In the genomic region with DNA sequence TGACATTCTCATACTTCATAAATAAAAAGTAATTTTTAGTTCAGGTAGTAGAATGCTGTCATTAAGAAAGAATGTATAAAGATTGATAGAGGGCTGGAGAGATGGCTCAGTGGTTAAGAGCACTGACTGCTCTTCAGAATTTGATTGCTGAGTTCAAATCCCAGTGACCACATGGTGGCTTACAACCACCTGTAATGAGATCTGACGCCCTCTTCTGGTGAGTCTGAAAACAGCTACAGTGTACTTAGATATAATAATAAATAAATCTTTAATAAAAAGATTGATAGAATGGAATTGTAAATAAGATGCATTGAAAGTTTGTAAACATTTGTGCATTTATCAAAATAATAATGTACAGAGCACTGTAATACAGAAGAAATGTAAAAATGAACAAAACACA, we compare ENCODE assay signal across 21 mouse cellular contexts. TPM values are rescaled to one million over a fixed set of nuclear protein-coding genes. Genes with fewer than 3 reads are reported as not detected.
DNase-seq lines count a peak whose midpoint lies in the region; ATAC-seq and TF ChIP-seq lines count a peak whose summit lies in the region.
"Had no signal": no experiment of that assay in that cellular context is flagged by ENCODE, and none has a peak within 500 bp of the region (broad histone marks: within the 10 kb centered on the region; RNA-seq: fewer than 3 reads in every experiment).

No protein-coding gene starts in this region.

- H3K27ac ChIP-seq in forebrain, postnatal 0 days (ENCODE audit: low read depth, low read length) = no peak overlapping the region
- no peak overlapping the region for H3K27ac ChIP-seq in forebrain, embryonic 14.5 days (ENCODE audit: low read depth, low read length)
- H3K27ac ChIP-seq in left cerebral cortex, adult 2 months = no peak overlapping the region
- H3K27ac ChIP-seq: forebrain, embryonic 12.5 days; hindbrain, embryonic 10.5 days; macrophage; neural tube, embryonic 13.5 days had no signal

- no peaks in the 10 kb centered on the region for H3K36me3 ChIP-seq in forebrain, postnatal 0 days (ENCODE audit: insufficient read depth)
- no peaks in the 10 kb centered on the region for H3K36me3 ChIP-seq in forebrain, embryonic 14.5 days (ENCODE audit: control insufficient read depth, insufficient read depth, low read length)
- H3K36me3 ChIP-seq: forebrain, embryonic 12.5 days; G1E; hindbrain, embryonic 10.5 days; neural tube, embryonic 13.5 days had no signal

- H3K4me3 ChIP-seq in forebrain, postnatal 0 days (ENCODE audit: low read depth, low read length) = no peak overlapping the region
- H3K4me3 ChIP-seq in forebrain, embryonic 14.5 days (ENCODE audit: low read depth, low read length) = no peak overlapping the region
- H3K4me3 ChIP-seq in left cerebral cortex, adult 2 months = no peak overlapping the region
- H3K4me3 ChIP-seq: forebrain, embryonic 12.5 days; hindbrain, embryonic 10.5 days; neural tube, embryonic 13.5 days had no signal

- peaks cover 12% of the 10 kb centered on the region for H3K4me1 ChIP-seq in forebrain, postnatal 0 days (ENCODE audit: insufficient read depth)
- no peaks in the 10 kb centered on the region for H3K4me1 ChIP-seq in forebrain, embryonic 14.5 days (ENCODE audit: control insufficient read depth, insufficient read depth, low read length)

- no peak for DNase-seq in forebrain, postnatal 0 days
- DNase-seq in forebrain, embryonic 14.5 days (ENCODE audit: low spot score) = no peak
- no peak for DNase-seq in left cerebral cortex, adult 2 months (ENCODE audit: extremely low spot score in 1 of 2, low spot score in 2 of 2)
- no peak for DNase-seq in left cerebral cortex, adult 8-10 months (ENCODE audit: low spot score in 2 of 2)
- DNase-seq in 416B (ENCODE audit: low read depth) = peak; percentile 33
- peak; percentile 24 for DNase-seq in R1 (ENCODE audit: low read depth, low spot score)
- no peak for DNase-seq in right cerebral cortex, postnatal 25 days
- no peak for DNase-seq in neural tube, embryonic 10.5 days (ENCODE audit: extremely low spot score, low spot score)
- DNase-seq: cerebellum, adult 8-10 months; gastrocnemius, postnatal 36 days; kidney, adult 9 months; kidney, postnatal 36 days; lung, adult 18-20 months; thymus, postnatal 36 days had no signal

- no peak overlapping the region for H3K9ac ChIP-seq in forebrain, postnatal 0 days
- H3K9ac ChIP-seq in forebrain, embryonic 14.5 days (ENCODE audit: low read length) = no peak overlapping the region
- H3K9ac ChIP-seq: forebrain, embryonic 12.5 days; neural tube, embryonic 13.5 days had no signal

- no peak overlapping the region for H3K4me2 ChIP-seq in forebrain, postnatal 0 days (ENCODE audit: low read depth)
- no peak overlapping the region for H3K4me2 ChIP-seq in forebrain, embryonic 14.5 days (ENCODE audit: low read length)
- H3K4me2 ChIP-seq: forebrain, embryonic 12.5 days; midbrain, embryonic 11.5 days; neural tube, embryonic 13.5 days had no signal

- no peaks in the 10 kb centered on the region for H3K27me3 ChIP-seq in forebrain, postnatal 0 days (ENCODE audit: insufficient read depth, low read length)
- H3K27me3 ChIP-seq in forebrain, embryonic 14.5 days (replicated peaks; ENCODE audit: control insufficient read depth, insufficient read depth, low read length) = no peaks in the 10 kb centered on the region
- H3K27me3 ChIP-seq: neural tube, embryonic 13.5 days had no signal

- TF ChIP-seq CTCF in forebrain, postnatal 0 days (IDR thresholded peaks at IDR 0.05; ENCODE audit: low read depth) = peak; percentile 15; the same call in 1 of the 2 replicates
- TF ChIP-seq CTCF in left cerebral cortex, adult 2 months (IDR thresholded peaks at IDR 0.05) = peak; percentile 32

- ATAC-seq in forebrain, postnatal 0 days = no peak
- ATAC-seq in forebrain, embryonic 14.5 days = no peak
- ATAC-seq: inflammation-experienced regulatory T-cells, adult 6 months had no signal

- 16% methylated on average over 1 of the region's 1 CpGs for WGBS in forebrain, postnatal 0 days
- WGBS in forebrain, embryonic 14.5 days = 7% methylated on average over 1 of the region's 1 CpGs

- H3K9me3 ChIP-seq in forebrain, postnatal 0 days (ENCODE audit: low read length) = no peaks in the 10 kb centered on the region
- H3K9me3 ChIP-seq in forebrain, embryonic 14.5 days (replicated peaks; ENCODE audit: control insufficient read depth, low read length) = no peaks in the 10 kb centered on the region
- H3K9me3 ChIP-seq: forebrain, embryonic 12.5 days; G1E; hindbrain, embryonic 10.5 days; neural tube, embryonic 13.5 days had no signal

- intact Hi-C loops in left cerebral cortex, adult 2 months (cut with DNase I) = no loop called here

RNA-seq across cellular contexts. Expression of gene Aldh1l2, which starts 2.5 kb away (rescaled TPM):
- 25.1 and 29.5 TPM in 2 replicates for total RNA-seq in forebrain, postnatal 0 days (2014; rRNA removed)
- 6.4 and 9.2 TPM in 2 replicates for polyA plus RNA-seq in forebrain, postnatal 0 days (2015; fragmentation: Nextera tagmentation; extraction: Ambion mirVana)
- polyA plus RNA-seq in forebrain, embryonic 14.5 days (2014; fragmentation: Nextera tagmentation; extraction: Ambion mirVana) = 10.5 and 14.2 TPM in 2 replicates
- total RNA-seq in left cerebral cortex, adult 2 months (2021) = 1 to 10 TPM; 1.7 to 2.4 TPM
- 1 to 10 TPM; 1.5 to 3.6 (median 2.4) TPM for total RNA-seq in left cerebral cortex, adult 8-10 months (2022)
- polyA plus RNA-seq: G1E; inflammation-experienced regulatory T-cells, adult 6 months; macrophage had no signal

RNA-seq across cellular contexts. Expression of gene Washc4, which starts 7.1 kb away (rescaled TPM):
- 25.2 and 30.1 TPM in 2 replicates for total RNA-seq in forebrain, postnatal 0 days (2014; rRNA removed)
- 13.4 and 21.8 TPM in 2 replicates for polyA plus RNA-seq in forebrain, postnatal 0 days (2015; fragmentation: Nextera tagmentation; extraction: Ambion mirVana)
- polyA plus RNA-seq in forebrain, embryonic 14.5 days (2014; fragmentation: Nextera tagmentation; extraction: Ambion mirVana) = 22.3 and 25.8 TPM in 2 replicates
- 10 to 100 TPM; 24.1 to 25.5 TPM for total RNA-seq in left cerebral cortex, adult 2 months (2021)
- total RNA-seq in left cerebral cortex, adult 8-10 months (2022) = 10 to 100 TPM; 22.1 to 26.6 (median 24.4) TPM

Comparison
In these comparisons a context has a peak if more than half of its experiments do, and no peak if none do; other contexts are left out.
1. DNase-seq: peak in 416B (single experiment) and R1 (single experiment); none in forebrain, postnatal 0 days (single experiment), forebrain, embryonic 14.5 days (single experiment), left cerebral cortex, adult 2 months (0 of 2), left cerebral cortex, adult 8-10 months (0 of 2), right cerebral cortex, postnatal 25 days (single experiment) and neural tube, embryonic 10.5 days (single experiment).